Mouse (Mus musculus) lung, adult 2 months (tissue): ENCODE measurements around the gene Rhbdd2. TPM values are rescaled to one million over a fixed set of nuclear protein-coding genes. Genes with fewer than 3 reads are reported as not detected.

Source experiments
- DNase-seq: peaks from one replicate; pipeline ENCODE4 v3.0.0; 2022
- H3K4me1 ChIP-seq: fragments of 200-500 bp; 2 replicates; pipeline ENCODE4 v1.6.1; 2011; ENCODE audit warnings: low read length; ENCODE audit not compliant: control insufficient read depth, insufficient read depth
- H3K4me3 ChIP-seq: fragments of 200-500 bp; replicated peaks from 2 replicates; pipeline ENCODE3; 2011; ENCODE audit warnings: low read depth, mild to moderate bottlenecking, control low read depth, low read length; ENCODE audit errors: extremely low read depth
- CTCF ChIP-seq: fragments of 200-500 bp; IDR thresholded peaks from 2 replicates; pipeline ENCODE4 v1.5.1; 2011; ENCODE audit warnings: mild to moderate bottlenecking, low read length, control low read depth; ENCODE audit not compliant: insufficient read depth
- POLR2A ChIP-seq: fragments of 200-500 bp; IDR thresholded peaks from 2 replicates; pipeline ENCODE4 v1.6.1; 2011; ENCODE audit warnings: low read depth, mild to moderate bottlenecking, control low read depth, low read length, borderline replicate concordance; ENCODE audit errors: extremely low read depth
- WGBS: fragments of 180-500 bp; shearing (Covaris S2); methylation state at CpG from one replicate; pipeline ENCODE4 v1.1.7; 2018; 5-methylcytosine and 5-hydroxymethylcytosine counted together
- polyA plus RNA-seq: library from polyadenylated mRNA; depleted of rRNA; stranded (reverse); fragments of >200 nt; gene quantifications from 2 replicates; pipeline ENCODE4 v1.2.3, GENCODE M21; 2012; rRNA removed

Rhbdd2 gene
- polyA plus RNA-seq, 1 experiment = 50.7 TPM

DNA sequence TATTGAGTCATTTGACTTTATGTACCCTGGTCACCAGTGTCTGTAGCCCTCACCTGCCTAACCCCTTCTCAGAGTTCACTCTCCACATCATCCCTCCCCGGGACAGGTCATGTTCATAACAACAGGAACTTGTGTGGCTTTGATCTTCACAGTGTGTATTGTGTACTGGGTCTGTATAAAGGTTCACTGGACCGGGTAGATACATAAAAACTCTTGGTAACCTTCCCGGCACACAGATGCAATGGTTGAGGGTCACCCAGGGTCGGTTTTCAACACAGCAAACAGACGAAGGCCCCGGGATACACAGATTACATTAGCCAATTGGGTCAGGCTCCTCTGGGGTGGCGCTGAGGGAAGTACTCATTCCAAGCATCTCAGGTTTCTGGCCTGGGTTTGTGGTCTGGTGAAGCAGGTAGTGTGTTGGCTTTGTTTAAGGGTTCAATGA lies 62.9 kb downstream of the Rhbdd2 start:
- WGBS = 31% methylated on average over 7 of the region's 7 CpGs
- TF ChIP-seq POLR2A (no peak), CTCF (no peak)

More for the DNA sequence above, 62.9 kb downstream of the Rhbdd2 start:
- no peak overlapping the region for H3K4me3 ChIP-seq
- DNase-seq = no peak
- peaks cover 29% of the 10 kb centered on the region for H3K4me1 ChIP-seq

Other genes with a start within 250 kb of the Rhbdd2 start
- gene Pom121, start 238.1 kb upstream of the Rhbdd2 start, polyA plus RNA-seq = 18.1 and 19.0 TPM in 2 replicates
- 53.8 and 66.9 TPM in 2 replicates for gene Hip1, start 87.5 kb upstream of the Rhbdd2 start, polyA plus RNA-seq
- gene Ccl26, start 69.0 kb upstream of the Rhbdd2 start, polyA plus RNA-seq = not detected in 2 replicates
- gene Ccl24, start 59.6 kb upstream of the Rhbdd2 start, polyA plus RNA-seq = 1.6 and 1.8 TPM in 2 replicates
- gene Por, start 37.4 kb downstream of the Rhbdd2 start, polyA plus RNA-seq = 487 and 521 TPM in 2 replicates
- gene Tmem120a, start 111.8 kb downstream of the Rhbdd2 start, polyA plus RNA-seq = 24.6 and 31.0 TPM in 2 replicates
- 1.1 and 1.4 TPM in 2 replicates for gene Styxl1, start 145.8 kb downstream of the Rhbdd2 start, polyA plus RNA-seq
- 257 and 344 TPM in 2 replicates for gene Mdh2, start 145.9 kb downstream of the Rhbdd2 start, polyA plus RNA-seq
- gene Srrm3, start 174.3 kb downstream of the Rhbdd2 start, polyA plus RNA-seq = 0.06 and 0.14 TPM in 2 replicates